Mouse (Mus musculus) kidney, postnatal 4 days (tissue): Measurements from ENCODE around the gene Ulk3.

Experiments
- DNase-seq, 2 experiments: peaks; one replicate each; pipeline ENCODE4 v3.0.0; 2021; ENCODE audit warnings: mixed read lengths in 2 of 2

The Ulk3 gene

GRCm38 (mm10) chr9:57574397-57574796, 14.9 kb upstream of the Ulk3 start:
- no peak for DNase-seq

- no peak for DNase-seq
Observed at GRCm38 (mm10) chr9:57575577-57575976, 13.7 kb upstream of the Ulk3 start.

- DNase-seq: no peak
Observed at GRCm38 (mm10) chr9:57577144-57577849, 12.0 kb upstream of the Ulk3 start.

GRCm38 (mm10) chr9:57584991-57585390, 4.3 kb upstream of the Ulk3 start:
- no peak for DNase-seq

- no peak for DNase-seq
Observed at GRCm38 (mm10) chr9:57590726-57591125, 1.5 kb downstream of the Ulk3 start.

GRCm38 (mm10) chr9:57593454-57594173, 4.4 kb downstream of the Ulk3 start:
- peak; percentile 57 to 73 for DNase-seq

- no peak for DNase-seq
Observed at GRCm38 (mm10) chr9:57594174-57594509, 4.9 kb downstream of the Ulk3 start.

- DNase-seq: no peak
Observed at GRCm38 (mm10) chr9:57597265-57597664, 8.0 kb downstream of the Ulk3 start.

- DNase-seq: peak in 1 of 2 experiments; percentile 40
Observed at GRCm38 (mm10) chr9:57597929-57598382, 8.7 kb downstream of the Ulk3 start.

GRCm38 (mm10) chr9:57598851-57599563, 9.8 kb downstream of the Ulk3 start:
- peak in 1 of 2 experiments; percentile 31 for DNase-seq

GRCm38 (mm10) chr9:57600620-57601352, 11.5 kb downstream of the Ulk3 start:
- DNase-seq: peak; percentile 68 to 74

- peak in 1 of 2 experiments; percentile 35 for DNase-seq
Observed at GRCm38 (mm10) chr9:57601353-57601706, 12.1 kb downstream of the Ulk3 start.

GRCm38 (mm10) chr9:57602098-57602497, 12.8 kb downstream of the Ulk3 start:
- no peak for DNase-seq

- DNase-seq: no peak
Observed at GRCm38 (mm10) chr9:57604875-57605274, 15.6 kb downstream of the Ulk3 start.

- DNase-seq: no peak
Observed at GRCm38 (mm10) chr9:57605503-57605902, 16.3 kb downstream of the Ulk3 start.

- DNase-seq: peak; percentile 87 to 90
Observed at GRCm38 (mm10) chr9:57606139-57606851, 17.0 kb downstream of the Ulk3 start, which contains the start of gene Cplx3. Gene Cplx3 (minus strand): TSS chr9:57606281.

GRCm38 (mm10) chr9:57609803-57610202, 20.6 kb downstream of the Ulk3 start:
- peak in 1 of 2 experiments; percentile 47 for DNase-seq

GRCm38 (mm10) chr9:57610359-57610826, 21.1 kb downstream of the Ulk3 start:
- DNase-seq: no peak

- DNase-seq: no peak
Observed at GRCm38 (mm10) chr9:57612587-57612986, 23.3 kb downstream of the Ulk3 start.

GRCm38 (mm10) chr9:57613975-57614374, 24.7 kb downstream of the Ulk3 start:
- no peak for DNase-seq

GRCm38 (mm10) chr9:57614786-57615185, 25.5 kb downstream of the Ulk3 start:
- DNase-seq: no peak

- no peak for DNase-seq
Observed at GRCm38 (mm10) chr9:57617556-57618169, 28.4 kb downstream of the Ulk3 start.
